ENCODE assay signal across 8 mouse cellular contexts in the genomic region with DNA sequence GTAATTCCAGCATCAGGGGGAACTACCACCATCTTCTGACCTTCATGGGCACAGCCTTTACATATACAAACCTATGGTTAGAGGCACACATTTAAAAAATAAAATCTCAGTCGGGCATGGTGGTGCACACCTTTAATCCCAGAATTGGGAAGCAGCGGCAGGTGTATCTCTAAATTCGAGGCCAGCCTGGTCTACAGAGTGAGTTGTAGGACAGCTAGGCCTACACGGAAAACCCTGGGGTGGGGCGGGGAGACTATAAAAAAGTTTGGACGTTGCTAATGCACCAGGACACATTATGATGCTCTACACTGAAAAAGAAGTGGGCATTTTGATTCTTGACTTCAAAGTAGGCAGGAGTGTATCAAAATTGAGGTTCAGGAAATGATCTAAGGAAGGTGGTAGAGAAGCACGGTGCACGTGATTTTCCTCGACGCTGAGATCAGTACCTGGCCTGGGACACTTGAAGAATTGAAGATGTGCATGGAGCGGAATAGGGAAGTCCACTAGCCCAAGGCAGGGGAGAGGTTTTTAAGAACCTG. TPM values are rescaled to one million over a fixed set of nuclear protein-coding genes. Genes with fewer than 3 reads are reported as not detected.
DNase-seq lines count a peak whose midpoint lies in the region; ATAC-seq lines count a peak whose summit lies in the region.

No protein-coding gene starts in this region.

- peak overlapping the region; percentile 57 for H3K4me2 ChIP-seq in hindbrain, embryonic 13.5 days

- peak overlapping the region; percentile 91 for H3K27ac ChIP-seq in hindbrain, embryonic 13.5 days
- peak overlapping the region; percentile 93 for H3K27ac ChIP-seq in midbrain, embryonic 10.5 days (replicated peaks)

- H3K27me3 ChIP-seq in hindbrain, embryonic 13.5 days, result no peaks in the 10 kb centered on the region
- H3K27me3 ChIP-seq in midbrain, embryonic 10.5 days (ENCODE audit: low read depth, poor library complexity, severe bottlenecking), result no peaks in the 10 kb centered on the region

- peak; percentile 60 for ATAC-seq in hindbrain, embryonic 13.5 days (ENCODE audit: low FRiP score)

- peak; percentile 17 for DNase-seq in adrenal gland, postnatal 10 days
- DNase-seq in adrenal gland, postnatal 4 days (ENCODE audit: low spot score in 2 of 2), result no peak
- DNase-seq in right cerebral cortex, postnatal 4 days, result peak; percentile 4
- no peak for DNase-seq in right cerebral cortex, adult 2 months (ENCODE audit: low spot score in 2 of 2)
- DNase-seq in midbrain, embryonic 10.5 days (ENCODE audit: low spot score), result no peak
- no peak for DNase-seq in ovary, postnatal 14 days (ENCODE audit: low spot score)
- no peak for DNase-seq in Muller cell, postnatal 12 days (ENCODE audit: inconsistent ontology term)

- H3K4me3 ChIP-seq in hindbrain, embryonic 13.5 days, result peak overlapping the region; percentile 60
- peak overlapping the region; percentile 69 for H3K4me3 ChIP-seq in midbrain, embryonic 10.5 days

- H3K4me1 ChIP-seq in hindbrain, embryonic 13.5 days (replicated peaks), result peaks cover 12% of the 10 kb centered on the region
- peaks cover 20% of the 10 kb centered on the region for H3K4me1 ChIP-seq in midbrain, embryonic 10.5 days

- H3K36me3 ChIP-seq in hindbrain, embryonic 13.5 days, result 0 out of 2 replicates have a peak, but pooled peaks cover 4% of the 10 kb centered on the region
- H3K36me3 ChIP-seq in midbrain, embryonic 10.5 days, result peaks cover 15% of the 10 kb centered on the region

- no peaks in the 10 kb centered on the region for H3K9me3 ChIP-seq in hindbrain, embryonic 13.5 days
- H3K9me3 ChIP-seq in midbrain, embryonic 10.5 days (replicated peaks), result no peaks in the 10 kb centered on the region

- 31% methylated on average over 11 of the region's 11 CpGs for WGBS in hindbrain, embryonic 13.5 days
- WGBS in midbrain, embryonic 10.5 days, result 27% methylated on average over 11 of the region's 11 CpGs

- peak overlapping the region; percentile 82 for H3K9ac ChIP-seq in hindbrain, embryonic 13.5 days

RNA-seq across cellular contexts. Expression of gene Ipp, which starts 0.4 kb away (rescaled TPM):
- total RNA-seq in adrenal gland, postnatal 10 days (2021), result 10 to 100 TPM; 14.7 to 16.6 TPM
- 10 to 100 TPM; 20.7 to 21.0 TPM for total RNA-seq in adrenal gland, postnatal 4 days (2021)
- polyA plus RNA-seq in hindbrain, embryonic 13.5 days (2015; fragmentation: Nextera tagmentation; extraction: Ambion mirVana), result 12.3 and 14.0 TPM in 2 replicates
- polyA plus RNA-seq in midbrain, embryonic 10.5 days (2016; fragmentation: Nextera tagmentation; extraction: Ambion mirVana), result 16.3 and 18.0 TPM in 2 replicates

RNA-seq across cellular contexts. Expression of gene Mast2, which starts 43.0 kb away (rescaled TPM):
- total RNA-seq in adrenal gland, postnatal 10 days (2021), result 10 to 100 TPM; 34.9 to 46.4 TPM
- total RNA-seq in adrenal gland, postnatal 4 days (2021), result 10 to 100 TPM; 60.1 to 63.3 TPM
- polyA plus RNA-seq in hindbrain, embryonic 13.5 days (2015; fragmentation: Nextera tagmentation; extraction: Ambion mirVana), result 35.3 and 39.4 TPM in 2 replicates
- 13.6 and 16.6 TPM in 2 replicates for polyA plus RNA-seq in midbrain, embryonic 10.5 days (2016; fragmentation: Nextera tagmentation; extraction: Ambion mirVana)

RNA-seq across cellular contexts. Expression of gene Tmem69, which starts 48.8 kb away (rescaled TPM):
- 10 to 100 TPM; 18.9 to 23.4 TPM for total RNA-seq in adrenal gland, postnatal 10 days (2021)
- total RNA-seq in adrenal gland, postnatal 4 days (2021), result 10 to 100 TPM; 17.8 to 18.4 TPM
- polyA plus RNA-seq in hindbrain, embryonic 13.5 days (2015; fragmentation: Nextera tagmentation; extraction: Ambion mirVana), result 25.0 and 27.5 TPM in 2 replicates
- polyA plus RNA-seq in midbrain, embryonic 10.5 days (2016; fragmentation: Nextera tagmentation; extraction: Ambion mirVana), result 23.0 and 26.0 TPM in 2 replicates

RNA-seq across cellular contexts. Expression of gene Gpbp1l1, which starts 50.5 kb away (rescaled TPM):
- 10 to 100 TPM; 72.4 to 81.2 TPM for total RNA-seq in adrenal gland, postnatal 10 days (2021)
- total RNA-seq in adrenal gland, postnatal 4 days (2021), result 10 to 100 TPM; 68.3 to 77.2 TPM
- polyA plus RNA-seq in hindbrain, embryonic 13.5 days (2015; fragmentation: Nextera tagmentation; extraction: Ambion mirVana), result 18.1 and 18.5 TPM in 2 replicates
- polyA plus RNA-seq in midbrain, embryonic 10.5 days (2016; fragmentation: Nextera tagmentation; extraction: Ambion mirVana), result 26.8 and 28.6 TPM in 2 replicates

Comparison
In these comparisons a context has a peak if more than half of its experiments do, and no peak if none do; other contexts are left out.
1. DNase-seq: peak in adrenal gland, postnatal 10 days (single experiment) and right cerebral cortex, postnatal 4 days (single experiment); none in adrenal gland, postnatal 4 days (0 of 2), right cerebral cortex, adult 2 months (0 of 2), midbrain, embryonic 10.5 days (single experiment), ovary, postnatal 14 days (single experiment) and Muller cell, postnatal 12 days (single experiment).